Mouse (Mus musculus): ENCODE measurements at regions not wholly inside any gene's neighbourhood (a gene's known extent, or its start where the extent isn't known, plus 50 kb on each side); places are given as distances from the start of the nearest gene placed in this dataset.

- DNase-seq = no peak
Measured at GRCm38 (mm10) chr5:118316310-118317017, 71.4 kb downstream of the 2410131K14Rik start.

DNA sequence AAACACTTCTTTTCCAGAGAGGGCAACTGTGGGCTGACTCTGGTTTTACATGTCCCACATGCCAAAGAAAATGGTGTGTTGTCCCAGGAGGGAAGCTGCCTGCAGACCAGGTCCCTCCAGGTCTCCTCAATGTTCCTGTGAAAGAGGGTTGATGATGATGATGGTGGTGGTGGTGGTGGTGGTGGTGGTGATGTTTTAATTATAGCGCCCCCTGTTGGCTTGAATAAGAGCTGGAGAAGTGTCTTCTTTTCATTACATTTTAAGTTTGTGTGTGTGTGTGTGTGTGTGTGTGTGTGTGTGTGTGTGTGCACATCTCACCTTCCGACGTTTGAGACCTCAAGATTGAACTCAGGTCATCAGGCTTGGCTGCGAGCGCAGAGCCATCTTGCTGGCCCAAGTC, 73.0 kb downstream of the 2410131K14Rik start:
- DNase-seq = no peak

DNA sequence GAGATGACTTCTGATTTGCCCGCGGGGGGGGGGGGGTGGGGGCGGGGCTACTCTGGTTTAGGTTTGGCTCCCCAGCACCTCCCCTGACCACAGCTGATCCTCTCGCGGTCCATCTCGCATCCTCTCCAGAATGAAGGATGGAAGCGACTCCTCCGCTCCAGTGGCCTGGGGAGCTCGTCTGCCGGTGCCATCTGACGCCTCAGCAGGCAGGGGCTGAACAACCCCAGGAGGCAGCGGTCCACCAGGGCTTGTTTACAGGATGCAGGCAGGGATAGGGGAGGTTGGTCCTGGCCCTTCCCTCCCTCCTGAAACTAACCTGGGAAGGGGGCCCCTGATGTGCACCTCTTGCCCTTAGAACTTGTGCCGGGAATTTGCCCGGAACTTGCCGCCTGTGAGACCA, 73.9 kb downstream of the 2410131K14Rik start:
- DNase-seq = peak; percentile 52

DNA sequence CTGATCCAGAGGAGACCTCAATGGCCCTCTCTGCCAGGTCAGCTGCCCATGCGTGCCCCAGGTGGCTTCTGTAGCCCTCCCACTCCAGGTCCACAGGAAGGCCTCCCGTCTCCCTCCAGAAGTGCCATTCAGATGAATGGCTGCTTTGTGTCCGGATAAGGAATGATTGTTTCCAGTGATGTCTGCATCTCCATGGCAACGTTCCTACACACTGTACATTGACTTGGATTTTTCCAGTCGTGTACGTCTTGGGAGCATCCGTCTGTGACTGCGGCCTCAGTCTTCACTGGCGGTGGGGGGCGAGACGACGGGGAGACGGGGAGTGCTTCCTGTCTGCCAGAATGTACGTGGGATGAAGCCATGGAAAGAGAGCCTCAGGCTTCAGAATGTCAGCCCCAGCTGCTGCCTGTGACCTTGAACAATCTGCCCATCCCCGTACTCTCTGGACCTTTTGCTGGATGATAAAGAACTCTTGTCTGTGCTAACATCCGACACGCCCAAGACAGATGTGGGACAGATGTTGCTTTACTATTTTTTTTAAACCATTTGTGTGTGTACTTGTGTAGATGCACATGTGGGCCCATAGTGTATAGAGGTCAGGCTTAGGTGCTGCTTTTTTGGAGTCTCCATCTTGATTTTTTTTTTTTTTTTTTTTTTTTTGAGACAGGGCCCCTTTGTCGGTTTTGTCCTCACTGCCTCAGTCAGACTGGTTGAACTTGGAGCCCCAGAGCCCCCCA, 76.9 kb downstream of the 2410131K14Rik start:
- no peak for DNase-seq

DNA sequence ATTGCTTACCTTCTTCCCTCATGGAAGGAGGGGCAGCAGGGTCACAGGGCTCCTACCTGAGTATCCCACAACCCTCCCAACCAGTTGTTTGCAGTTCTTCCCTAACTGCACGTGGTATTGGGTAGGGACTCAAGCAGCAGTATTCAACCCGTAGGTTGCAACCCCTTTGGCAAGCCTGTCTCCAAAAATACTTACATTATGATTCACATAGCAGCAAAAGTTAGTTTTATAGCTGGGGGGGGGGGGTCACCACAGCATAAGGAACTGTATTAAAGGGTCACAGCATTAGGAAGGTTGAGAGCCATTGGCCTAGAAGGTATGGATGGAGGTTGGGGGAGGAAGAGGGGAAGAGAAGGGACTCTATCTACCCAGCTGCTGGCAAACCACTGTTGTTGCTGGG, 78.1 kb downstream of the 2410131K14Rik start:
- no peak for DNase-seq

DNA sequence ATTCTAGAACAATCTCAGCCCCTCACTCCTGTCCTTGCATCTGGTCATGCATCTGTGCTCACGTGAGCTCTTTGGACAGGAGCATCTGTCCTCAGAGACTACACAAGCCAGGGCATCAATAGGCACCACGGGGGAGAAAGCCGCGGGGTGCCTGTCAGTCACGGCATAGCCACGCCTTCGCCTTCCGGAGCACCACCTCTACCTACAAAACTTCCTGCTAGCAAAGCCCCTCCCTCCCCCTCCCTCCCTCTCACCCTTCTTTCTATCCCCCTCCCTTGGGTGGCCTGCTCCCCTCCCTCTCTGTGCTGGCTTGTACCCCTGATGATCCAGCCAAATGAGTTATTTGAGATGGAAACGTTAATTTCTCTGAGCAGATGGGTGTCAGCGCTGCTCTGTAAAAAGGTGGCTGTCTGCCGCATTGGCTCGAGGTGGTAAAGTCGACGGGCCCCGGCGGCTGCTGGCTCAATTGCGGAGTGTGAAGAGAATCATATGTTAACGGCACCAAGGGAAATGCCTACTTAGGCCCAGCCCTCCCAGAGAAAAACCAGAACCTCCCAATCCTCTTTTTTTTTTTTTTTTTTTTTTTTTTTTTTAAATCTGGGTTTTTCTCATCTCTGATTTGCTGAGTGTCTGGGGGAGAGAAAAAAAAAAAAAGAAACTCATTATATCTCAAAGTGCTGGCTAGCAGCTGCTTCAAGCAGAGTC, 82.0 kb downstream of the 2410131K14Rik start:
- peak; percentile 55 for DNase-seq

DNA sequence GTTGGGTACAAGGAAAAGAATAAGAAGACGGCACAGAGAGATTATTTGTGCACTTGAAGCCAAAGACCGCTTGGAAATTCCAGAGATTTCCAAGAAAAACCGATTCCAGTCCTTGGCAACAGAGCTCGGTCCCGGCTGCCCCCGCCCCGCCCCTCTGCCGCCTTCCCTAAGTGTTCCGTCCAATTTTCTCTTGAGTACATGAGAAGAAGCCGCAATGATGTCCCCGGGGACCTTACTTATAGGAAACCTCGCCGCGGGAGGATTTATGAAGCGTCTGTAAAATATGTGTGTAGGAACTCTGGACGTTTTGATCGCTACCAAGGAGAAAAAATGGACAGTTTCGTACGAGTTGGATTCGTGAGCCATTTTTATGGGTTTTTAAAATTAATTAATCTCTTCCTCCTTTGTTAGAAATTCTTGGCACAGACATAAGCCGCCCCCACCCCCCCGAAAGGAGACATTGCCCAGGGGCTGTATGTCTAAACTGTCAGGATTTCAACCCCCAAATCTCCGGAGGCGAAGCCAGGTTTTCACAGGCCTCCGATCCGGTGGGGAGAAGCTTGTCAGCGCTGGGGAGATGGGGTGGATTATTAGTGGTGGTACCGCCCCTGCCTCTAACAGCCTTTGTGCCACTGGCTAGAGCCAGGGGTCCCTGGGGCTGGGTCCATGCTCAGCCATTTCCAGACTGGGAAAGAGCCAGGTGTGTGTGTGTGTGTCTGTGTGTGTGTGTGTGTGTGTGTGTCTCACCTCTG, 83.1 kb downstream of the 2410131K14Rik start:
- DNase-seq = no peak

GRCm38 (mm10) chr5:118329143-118329542, 84.1 kb downstream of the 2410131K14Rik start:
- DNase-seq = no peak

DNA sequence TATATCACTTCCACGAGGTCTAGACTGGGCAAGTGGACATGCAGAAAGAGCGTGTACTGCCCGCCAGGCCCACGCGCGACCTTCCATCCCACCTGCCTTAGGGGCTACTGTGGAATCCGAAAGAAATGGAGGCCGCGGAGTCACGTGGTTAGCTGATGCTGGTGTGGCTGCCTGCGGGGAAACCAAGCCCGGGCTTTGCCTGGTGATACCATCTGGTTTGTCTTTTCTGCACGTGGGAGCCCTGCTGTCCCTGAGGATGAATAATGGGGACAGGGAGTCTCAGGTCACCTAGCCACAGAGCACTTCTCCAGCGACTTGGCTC, 86.2 kb downstream of the 2410131K14Rik start:
- DNase-seq = peak; percentile 70

GRCm38 (mm10) chr5:118331608-118332394, 86.8 kb downstream of the 2410131K14Rik start:
- DNase-seq = no peak

DNA sequence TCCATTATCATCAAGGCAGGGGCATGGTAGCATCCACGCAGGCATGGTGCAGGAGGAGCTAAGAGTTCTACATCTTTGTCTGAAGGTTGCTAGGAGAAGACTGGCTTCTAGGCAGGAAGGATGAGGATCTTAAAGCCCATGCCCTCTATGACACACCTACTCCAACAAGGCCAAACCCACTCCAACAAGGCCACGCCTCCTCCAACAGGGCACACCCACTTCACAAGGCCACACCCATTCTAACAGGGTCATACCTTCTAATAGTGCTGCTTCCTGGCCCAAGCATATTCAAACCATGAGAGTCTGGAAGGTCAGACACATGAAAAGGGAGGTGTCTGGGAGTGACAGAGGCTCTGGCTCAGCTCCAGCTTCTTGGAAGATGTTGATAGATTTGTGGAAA, 89.0 kb downstream of the 2410131K14Rik start:
- no peak for DNase-seq

DNA sequence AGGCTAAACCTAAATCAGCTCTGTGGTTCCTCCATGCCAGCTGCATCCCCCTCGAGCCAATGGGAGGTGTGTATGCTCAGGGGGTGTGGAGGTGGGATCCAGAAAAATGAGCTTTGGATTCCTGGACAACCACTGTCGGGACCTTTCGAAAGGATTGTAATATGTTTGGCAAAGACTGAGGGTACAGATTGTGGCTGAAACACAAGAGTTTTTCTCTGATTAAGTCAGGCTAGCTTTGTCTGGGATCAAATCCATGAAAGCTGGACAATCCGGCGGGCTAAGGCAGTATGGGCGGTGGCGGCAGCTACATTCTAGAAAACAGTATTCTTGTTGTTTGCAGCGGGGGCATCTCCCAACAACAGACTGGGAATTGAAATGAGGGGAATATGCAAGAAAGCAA, 93.2 kb downstream of the 2410131K14Rik start:
- no peak for DNase-seq

GRCm38 (mm10) chr5:118339676-118340661, 94.9 kb downstream of the 2410131K14Rik start:
- no peak for DNase-seq

GRCm38 (mm10) chr5:118343444-118344320, 98.7 kb downstream of the 2410131K14Rik start:
- DNase-seq = peak; percentile 50

DNA sequence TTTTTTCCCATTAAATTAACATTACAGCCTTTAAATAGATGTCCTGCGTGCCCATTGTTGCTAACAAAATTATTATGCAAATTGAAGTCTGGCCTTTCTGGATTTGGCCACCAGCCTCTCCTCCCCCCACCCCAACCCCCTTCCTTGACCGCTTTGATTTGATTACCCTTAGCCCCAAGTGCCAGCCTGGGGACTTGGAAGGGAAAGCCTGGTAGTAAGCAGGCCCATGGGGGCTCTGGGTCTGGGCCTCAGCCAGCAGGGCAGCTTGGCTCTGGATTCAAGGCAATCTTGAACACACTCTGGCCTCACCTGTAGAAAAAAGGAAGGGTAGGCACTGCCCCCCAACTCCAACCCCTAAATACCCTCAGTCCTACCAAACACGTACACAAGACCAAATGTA, 100.2 kb downstream of the 2410131K14Rik start:
- DNase-seq = no peak

- no peak for DNase-seq
Measured at GRCm38 (mm10) chr5:118349057-118349456, 104.0 kb downstream of the 2410131K14Rik start.

GRCm38 (mm10) chr5:118351301-118351700, 106.3 kb downstream of the 2410131K14Rik start:
- DNase-seq = no peak

GRCm38 (mm10) chr5:118352142-118352541, 107.1 kb downstream of the 2410131K14Rik start:
- no peak for DNase-seq

DNA sequence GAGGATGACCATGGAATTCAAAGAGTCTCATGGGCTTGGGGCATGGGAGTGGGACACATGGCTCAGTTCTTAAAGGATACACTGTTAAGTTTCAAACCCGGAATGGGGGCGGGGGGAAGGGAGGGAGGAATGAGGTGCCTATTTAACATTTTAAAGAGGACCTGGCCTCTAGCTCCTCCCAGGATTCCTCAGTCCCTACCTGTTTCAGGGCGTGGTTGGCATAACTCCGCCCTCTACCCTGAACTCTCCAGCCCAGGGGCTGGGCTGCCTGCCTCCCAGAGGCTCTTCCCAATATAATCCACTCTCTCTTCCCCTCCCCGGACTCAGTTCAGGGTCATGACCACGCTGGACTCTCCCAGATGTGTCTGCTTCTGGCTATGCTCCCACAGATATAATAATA, 108.0 kb downstream of the 2410131K14Rik start:
- DNase-seq = no peak

DNA sequence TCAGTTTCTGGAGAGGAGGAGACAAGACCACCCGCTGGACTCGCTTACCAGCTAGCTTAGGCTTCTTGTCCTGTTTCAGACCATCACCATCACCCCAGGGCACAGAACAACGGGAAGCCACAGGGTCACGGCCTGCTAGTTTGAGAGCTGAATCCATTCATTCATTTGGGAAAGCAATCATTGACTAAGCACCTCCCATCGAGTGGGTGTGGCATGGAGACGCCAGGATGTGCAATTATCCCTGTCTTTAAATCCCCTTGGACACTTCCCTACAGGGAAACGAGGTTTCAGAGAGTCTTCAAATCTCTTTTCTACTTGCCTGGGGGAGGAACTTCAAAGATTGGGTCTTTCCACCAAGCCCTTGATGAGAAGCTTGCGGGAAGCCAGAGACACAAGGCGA, 108.7 kb downstream of the 2410131K14Rik start:
- DNase-seq = no peak
